ENCODE assay signal across 8 mouse cellular contexts in the genomic region with DNA sequence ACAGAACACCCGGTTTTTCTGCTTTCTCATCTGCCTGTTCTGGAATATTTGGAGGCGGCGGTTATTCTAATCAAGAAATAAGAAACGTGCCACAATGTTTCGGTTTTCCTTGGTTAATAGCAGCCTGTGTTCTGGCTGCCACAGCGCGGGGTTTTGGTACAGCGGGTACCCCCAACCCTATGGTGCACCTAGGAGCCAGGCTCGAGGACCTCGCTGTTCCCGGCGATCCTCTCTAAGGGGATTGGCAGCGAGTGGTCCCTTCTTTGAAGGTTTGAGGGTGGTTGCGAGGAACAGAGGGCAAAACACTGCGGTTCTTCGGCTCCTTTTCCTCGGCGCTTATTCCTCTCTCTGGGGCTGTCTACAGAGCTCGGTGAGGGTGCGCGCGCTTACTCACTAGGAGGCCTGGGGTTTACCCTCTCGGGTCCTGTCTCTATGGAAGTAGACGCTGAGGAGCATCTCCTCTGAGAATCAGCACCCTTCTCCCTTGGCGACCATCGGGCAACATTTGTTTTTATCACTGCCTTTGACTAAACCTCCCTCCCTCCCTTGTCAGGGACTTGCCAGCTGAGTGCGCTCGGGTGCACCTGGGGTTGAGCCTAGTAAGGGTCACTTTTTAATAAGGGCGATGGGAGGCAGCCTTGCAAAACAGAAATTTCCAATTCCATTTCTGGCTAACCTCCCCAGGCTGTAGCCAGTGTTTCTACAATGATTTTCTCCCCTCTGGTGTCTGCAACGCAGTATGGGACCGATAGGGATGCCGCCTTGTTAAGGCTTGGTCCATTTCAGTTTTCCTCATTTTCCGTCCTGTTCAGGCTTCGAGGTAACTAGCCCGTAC. TPM values are rescaled to one million over a fixed set of nuclear protein-coding genes. Genes with fewer than 3 reads are reported as not detected.
DNase-seq lines count a peak whose midpoint lies in the region; ATAC-seq and TF ChIP-seq lines count a peak whose summit lies in the region.

No protein-coding gene starts in this region.

- no peaks in the 10 kb centered on the region for H3K4me1 ChIP-seq in thymus, adult 2 months (replicated peaks; ENCODE audit: control insufficient read depth, insufficient read depth, low read length)
- peaks cover 11% of the 10 kb centered on the region for H3K4me1 ChIP-seq in embryonic facial prominence, embryonic 12.5 days
- H3K4me1 ChIP-seq in heart, embryonic 14.5 days (ENCODE audit: control insufficient read depth in 2 of 2, insufficient read depth in 2 of 2, low read length in 2 of 2): peaks cover 9 to 21% of the 10 kb centered on the region in 2 experiments
- H3K4me1 ChIP-seq in lung, postnatal 0 days (ENCODE audit: insufficient read depth, low read depth, low read length): peaks cover 13% of the 10 kb centered on the region
- H3K4me1 ChIP-seq in stomach, embryonic 15.5 days: peaks cover 23% of the 10 kb centered on the region

- no peak for TF ChIP-seq CTCF in thymus, adult 2 months (IDR thresholded peaks at IDR 0.05; ENCODE audit: borderline replicate concordance, control insufficient read depth, extremely low read depth, insufficient read depth, low read length, poor library complexity)
- TF ChIP-seq CTCF in lung, postnatal 0 days (IDR thresholded peaks at IDR 0.05): no peak

- TF ChIP-seq POLR2A in thymus, adult 2 months (IDR thresholded peaks at IDR 0.05; ENCODE audit: control insufficient read depth, extremely low read depth, insufficient read depth, low read length, poor library complexity): no peak

- no peaks in the 10 kb centered on the region for H3K9me3 ChIP-seq in embryonic facial prominence, embryonic 12.5 days
- H3K9me3 ChIP-seq in heart, embryonic 14.5 days (ENCODE audit: control insufficient read depth, low read length): no peaks in the 10 kb centered on the region
- H3K9me3 ChIP-seq in lung, postnatal 0 days (ENCODE audit: low read length): no peaks in the 10 kb centered on the region
- no peaks in the 10 kb centered on the region for H3K9me3 ChIP-seq in stomach, embryonic 15.5 days

- H3K9ac ChIP-seq in embryonic facial prominence, embryonic 12.5 days: peak overlapping the region; percentile 92
- H3K9ac ChIP-seq in heart, embryonic 14.5 days (ENCODE audit: low read length): peak overlapping the region; percentile 93
- H3K9ac ChIP-seq in lung, postnatal 0 days (replicated peaks; ENCODE audit: low read depth): peak overlapping the region; percentile 69
- H3K9ac ChIP-seq in stomach, embryonic 15.5 days: peak overlapping the region; percentile 87; the same call in 1 of the 2 replicates

- no peak overlapping the region for H3K27ac ChIP-seq in thymus, adult 2 months (ENCODE audit: control insufficient read depth, insufficient read depth, low read length)
- H3K27ac ChIP-seq in embryonic facial prominence, embryonic 12.5 days: peak overlapping the region; percentile 98
- no peak overlapping the region for H3K27ac ChIP-seq in heart, embryonic 14.5 days (replicated peaks in 1 of 2; ENCODE audit: control insufficient read depth in 1 of 2, insufficient read depth in 1 of 2, low read depth in 2 of 2, low read length in 2 of 2)
- H3K27ac ChIP-seq in lung, postnatal 0 days (ENCODE audit: low read length): no peak overlapping the region
- 0 out of 2 replicates have a peak overlapping the region, but pooled peaks have one; percentile 98 for H3K27ac ChIP-seq in stomach, embryonic 15.5 days

- TF ChIP-seq EP300 in lung, postnatal 0 days (IDR thresholded peaks at IDR 0.05): no peak

- no peaks in the 10 kb centered on the region for H3K36me3 ChIP-seq in thymus, adult 2 months (ENCODE audit: control insufficient read depth, insufficient read depth, low read length)
- no peaks in the 10 kb centered on the region for H3K36me3 ChIP-seq in embryonic facial prominence, embryonic 12.5 days
- no peaks in the 10 kb centered on the region for H3K36me3 ChIP-seq in heart, embryonic 14.5 days (ENCODE audit: control insufficient read depth, insufficient read depth, low read length)
- no peaks in the 10 kb centered on the region for H3K36me3 ChIP-seq in lung, postnatal 0 days (ENCODE audit: insufficient read depth, low read length)
- H3K36me3 ChIP-seq in stomach, embryonic 15.5 days: no peaks in the 10 kb centered on the region

- ATAC-seq in embryonic facial prominence, embryonic 12.5 days (ENCODE audit: insufficient number of reproducible peaks, insufficient read depth, low FRiP score, low TSS enrichment): no peak
- no peak for ATAC-seq in heart, embryonic 14.5 days (ENCODE audit: insufficient number of reproducible peaks, insufficient read depth, low FRiP score, low read depth)
- ATAC-seq in lung, postnatal 0 days: no peak
- no peak for ATAC-seq in stomach, embryonic 15.5 days (ENCODE audit: insufficient read depth, low FRiP score, low read depth)

- H3K4me3 ChIP-seq in thymus, adult 2 months (ENCODE audit: control insufficient read depth, insufficient read depth, low read length): peak overlapping the region; percentile 32; the same call in 1 of the 2 replicates
- H3K4me3 ChIP-seq in embryonic facial prominence, embryonic 12.5 days: peak overlapping the region; percentile 71
- peak overlapping the region; percentile 72 to 93 for H3K4me3 ChIP-seq in heart, embryonic 14.5 days (ENCODE audit: control insufficient read depth in 1 of 2, insufficient read depth in 1 of 2, low read depth in 1 of 2, low read length in 2 of 2)
- H3K4me3 ChIP-seq in lung, postnatal 0 days (ENCODE audit: low read depth, low read length): peak overlapping the region; percentile 81
- peak overlapping the region; percentile 85 for H3K4me3 ChIP-seq in stomach, embryonic 15.5 days (replicated peaks)

- peaks cover 3% of the 10 kb centered on the region; the same call in 1 of the 2 replicates for H3K27me3 ChIP-seq in thymus, adult 2 months (ENCODE audit: control insufficient read depth, insufficient read depth, low read length)
- H3K27me3 ChIP-seq in embryonic facial prominence, embryonic 12.5 days: no peaks in the 10 kb centered on the region
- no peaks in the 10 kb centered on the region for H3K27me3 ChIP-seq in heart, embryonic 14.5 days (ENCODE audit: control insufficient read depth, insufficient read depth, low read length)
- H3K27me3 ChIP-seq in lung, postnatal 0 days (replicated peaks; ENCODE audit: insufficient read depth, low read length): no peaks in the 10 kb centered on the region
- H3K27me3 ChIP-seq in stomach, embryonic 15.5 days (replicated peaks): no peaks in the 10 kb centered on the region

- 9% methylated on average over 35 of the region's 35 CpGs for WGBS in thymus, adult 2 months
- under 1% methylated on average over 35 of the region's 35 CpGs for WGBS in embryonic facial prominence, embryonic 12.5 days
- under 1% methylated on average over 35 of the region's 35 CpGs for WGBS in heart, embryonic 14.5 days
- WGBS in lung, postnatal 0 days: 2% methylated on average over 35 of the region's 35 CpGs
- under 1% methylated on average over 35 of the region's 35 CpGs for WGBS in stomach, embryonic 15.5 days

- DNase-seq in thymus, adult 2 months: no peak
- DNase-seq in thymus, postnatal 10 days (ENCODE audit: low spot score in 2 of 2): no peak
- peak; percentile 46 to 56 for DNase-seq in kidney, postnatal 4 days
- DNase-seq in lung, postnatal 0 days (ENCODE audit: low spot score): peak; percentile 27
- no peak for DNase-seq in spleen, adult 12 weeks (ENCODE audit: low spot score)

- peak overlapping the region; percentile 93 for H3K4me2 ChIP-seq in embryonic facial prominence, embryonic 12.5 days (replicated peaks)
- peak overlapping the region; percentile 95 for H3K4me2 ChIP-seq in heart, embryonic 14.5 days (ENCODE audit: low read length)
- H3K4me2 ChIP-seq in lung, postnatal 0 days (replicated peaks; ENCODE audit: low read depth, low read length): peak overlapping the region; percentile 93
- H3K4me2 ChIP-seq in stomach, embryonic 15.5 days: peak overlapping the region; percentile 88

RNA-seq across cellular contexts. Expression of a gene that starts 2.4 kb away (rescaled TPM):
- polyA plus RNA-seq in thymus, adult 2 months (2012; rRNA removed): 12.3 and 13.2 TPM in 2 replicates
- 41.7 and 47.9 TPM in 2 replicates for polyA plus RNA-seq in embryonic facial prominence, embryonic 12.5 days (2016; fragmentation: Nextera tagmentation; extraction: Ambion mirVana)
- polyA plus RNA-seq in heart, embryonic 14.5 days (2014; fragmentation: Nextera tagmentation; extraction: Ambion mirVana): 15.8 and 17.8 TPM in 2 replicates
- polyA plus RNA-seq in lung, postnatal 0 days (2015; fragmentation: Nextera tagmentation; extraction: Ambion mirVana): 19.4 and 25.4 TPM in 2 replicates
- polyA plus RNA-seq in stomach, embryonic 15.5 days (2015; fragmentation: Nextera tagmentation; extraction: Ambion mirVana): 22.9 and 24.1 TPM in 2 replicates

Comparison
In these comparisons a context has a peak if more than half of its experiments do, and no peak if none do; other contexts are left out.
1. DNase-seq: peak in kidney, postnatal 4 days (2 of 2) and lung, postnatal 0 days (single experiment); none in thymus, adult 2 months (single experiment), thymus, postnatal 10 days (0 of 2) and spleen, adult 12 weeks (single experiment).
2. H3K27ac ChIP-seq: peak in embryonic facial prominence, embryonic 12.5 days (single experiment) and stomach, embryonic 15.5 days (single experiment); none in thymus, adult 2 months (single experiment), heart, embryonic 14.5 days (0 of 2) and lung, postnatal 0 days (single experiment).
3. H3K4me3 ChIP-seq: peak in every context shown above with its lines; median percentile 85 in stomach, embryonic 15.5 days; 82 in heart, embryonic 14.5 days; 81 in lung, postnatal 0 days; 71 in embryonic facial prominence, embryonic 12.5 days; 32 in thymus, adult 2 months.
4. Peak in every context shown above with its lines, with median percentiles within 50 percentile points of each other: H3K4me2 ChIP-seq and H3K9ac ChIP-seq.